Mouse (Mus musculus): ENCODE measurements around the gene Cd40lg. TPM values are rescaled to one million over a fixed set of nuclear protein-coding genes. Genes with fewer than 3 reads are reported as not detected.

Cd40lg gene
- polyA plus RNA-seq, 1 experiment from 2014 or later, result not detected

DNA sequence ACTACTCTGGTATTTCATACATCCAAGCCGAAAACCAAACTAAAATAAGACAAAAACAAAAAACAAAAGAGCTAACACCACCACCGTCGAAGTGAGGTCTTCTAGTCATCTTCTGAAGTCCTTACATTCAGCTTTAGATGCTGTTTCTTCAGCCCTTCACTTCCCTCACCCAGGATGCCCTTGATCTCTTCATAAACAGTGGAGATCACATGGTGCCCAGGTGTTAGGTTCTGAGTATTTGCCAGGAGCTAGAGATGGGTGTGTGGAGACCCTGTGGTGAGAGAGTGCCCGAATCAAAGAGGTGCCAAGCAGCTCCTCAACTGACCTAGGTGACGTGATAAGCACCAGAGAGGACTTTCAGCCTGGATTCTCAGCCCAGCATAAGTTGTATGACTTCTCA, 22.6 kb upstream of the Cd40lg start:
- Histone ChIP-seq H3K27me3 (ENCODE audit: insufficient read depth, low read length) (0 out of 2 replicates have a peak, but pooled peaks cover 3% of the 10 kb centered on the region), H3K4me2 (ENCODE audit: low read depth, low read length) (no peak overlapping the region), H3K4me1 (ENCODE audit: insufficient read depth) (no peaks in the 10 kb centered on the region), H3K4me3 (ENCODE audit: low read depth, low read length) (no peak overlapping the region), H3K9me3 (ENCODE audit: low read length) (no peaks in the 10 kb centered on the region), H3K27ac (ENCODE audit: low read depth) (no peak overlapping the region), H3K9ac (replicated peaks) (no peak overlapping the region), H3K36me3 (replicated peaks; ENCODE audit: insufficient read depth, low read length) (no peaks in the 10 kb centered on the region)
- DNase-seq (no peak), ATAC-seq (no peak)
- TF ChIP-seq EP300 (IDR thresholded peaks at IDR 0.05; ENCODE audit: low read depth), result no peak
- no peak for TF ChIP-seq CTCF (IDR thresholded peaks at IDR 0.05; ENCODE audit: low read depth)
- 68% methylated on average over 5 of the region's 5 CpGs for WGBS (ENCODE audit: insufficient replicate concordance)

DNA sequence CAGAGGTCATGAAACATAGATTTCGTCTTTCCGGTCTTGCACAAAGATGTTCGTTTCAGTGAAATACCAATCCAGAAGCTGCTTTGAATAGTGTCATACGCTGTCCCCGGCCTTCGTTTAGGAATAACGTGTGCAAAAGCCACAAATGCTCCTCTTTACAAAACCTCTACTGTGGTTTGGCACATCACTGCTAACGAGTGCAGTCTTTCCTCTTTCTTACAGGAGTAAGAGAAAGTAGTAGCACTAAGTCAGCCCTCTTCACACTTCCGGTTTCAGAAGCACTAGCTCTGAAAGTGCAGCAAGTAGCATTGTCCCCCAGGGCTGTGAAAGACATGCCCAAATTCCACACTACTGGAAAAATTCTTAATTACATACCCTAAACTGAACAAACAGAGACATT, 15.6 kb upstream of the Cd40lg start:
- no peak for TF ChIP-seq CTCF (IDR thresholded peaks at IDR 0.05; ENCODE audit: low read depth)
- no peak for TF ChIP-seq EP300 (IDR thresholded peaks at IDR 0.05; ENCODE audit: low read depth)
- 51% methylated on average over 9 of the region's 9 CpGs for WGBS (ENCODE audit: insufficient replicate concordance)
- Histone ChIP-seq H3K4me3 (ENCODE audit: low read depth, low read length) (no peak overlapping the region), H3K9ac (replicated peaks) (no peak overlapping the region), H3K9me3 (ENCODE audit: low read length) (no peaks in the 10 kb centered on the region), H3K27ac (ENCODE audit: low read depth) (no peak overlapping the region), H3K4me2 (ENCODE audit: low read depth, low read length) (no peak overlapping the region), H3K36me3 (replicated peaks; ENCODE audit: insufficient read depth, low read length) (no peaks in the 10 kb centered on the region), H3K27me3 (ENCODE audit: insufficient read depth, low read length) (no peaks in the 10 kb centered on the region), H3K4me1 (ENCODE audit: insufficient read depth) (no peaks in the 10 kb centered on the region)
- DNase-seq (no peak), ATAC-seq (no peak)

DNA sequence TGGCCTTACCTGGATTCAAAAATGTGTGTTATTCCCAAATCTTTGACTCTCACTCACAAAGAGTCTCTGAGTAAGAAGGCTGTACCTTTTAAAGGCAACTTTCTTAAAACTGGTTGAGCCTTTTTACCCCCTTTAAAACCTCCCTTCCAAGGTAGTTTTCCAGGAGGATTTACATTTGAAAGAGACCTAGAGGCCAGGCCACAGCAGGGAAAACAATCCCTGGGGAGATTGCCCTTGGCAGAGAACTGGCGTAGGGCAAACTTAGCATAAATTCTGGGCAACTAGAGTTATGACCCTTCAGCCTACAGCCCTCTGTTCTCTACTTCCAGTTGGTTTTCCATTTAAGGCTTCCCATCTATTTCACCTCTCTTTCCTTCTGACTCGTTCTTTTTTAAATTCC, 13.9 kb upstream of the Cd40lg start:
- no peaks in the 10 kb centered on the region for H3K27me3 ChIP-seq (ENCODE audit: insufficient read depth, low read length)
- 55% methylated on average over 2 of the region's 2 CpGs for WGBS (ENCODE audit: insufficient replicate concordance)
- no peak overlapping the region for H3K4me3 ChIP-seq (ENCODE audit: low read depth, low read length)
- ATAC-seq (no peak), DNase-seq (no peak)
- no peaks in the 10 kb centered on the region for H3K36me3 ChIP-seq (replicated peaks; ENCODE audit: insufficient read depth, low read length)
- TF ChIP-seq EP300 (IDR thresholded peaks at IDR 0.05; ENCODE audit: low read depth), result no peak
- no peak for TF ChIP-seq CTCF (IDR thresholded peaks at IDR 0.05; ENCODE audit: low read depth)
- H3K4me1 ChIP-seq (ENCODE audit: insufficient read depth), result no peaks in the 10 kb centered on the region
- H3K27ac ChIP-seq (ENCODE audit: low read depth), result no peak overlapping the region
- H3K9me3 ChIP-seq (ENCODE audit: low read length), result no peaks in the 10 kb centered on the region
- no peak overlapping the region for H3K9ac ChIP-seq (replicated peaks)
- H3K4me2 ChIP-seq (ENCODE audit: low read depth, low read length), result no peak overlapping the region

DNA sequence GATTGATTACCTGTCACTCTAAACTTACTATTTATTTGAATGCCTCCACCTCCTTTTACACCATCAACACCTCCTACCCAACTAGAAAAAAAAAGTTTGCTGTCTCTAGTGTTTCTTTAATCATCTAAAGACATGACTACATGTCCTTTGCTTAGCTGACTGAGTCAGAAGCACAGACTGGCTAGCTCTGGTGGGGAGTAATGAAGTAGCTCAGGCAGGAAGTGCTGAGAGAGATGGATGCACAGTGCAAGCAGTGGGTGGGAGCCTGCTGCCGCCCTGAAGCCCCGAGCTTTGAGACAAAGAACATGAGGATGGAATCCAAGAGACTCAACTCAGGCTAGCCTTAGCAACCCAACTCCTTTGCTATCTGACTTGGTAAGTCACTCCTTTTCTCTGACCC, 11.5 kb upstream of the Cd40lg start:
- WGBS (ENCODE audit: insufficient replicate concordance), result 52% methylated on average over 2 of the region's 2 CpGs
- DNase-seq, result no peak

DNA sequence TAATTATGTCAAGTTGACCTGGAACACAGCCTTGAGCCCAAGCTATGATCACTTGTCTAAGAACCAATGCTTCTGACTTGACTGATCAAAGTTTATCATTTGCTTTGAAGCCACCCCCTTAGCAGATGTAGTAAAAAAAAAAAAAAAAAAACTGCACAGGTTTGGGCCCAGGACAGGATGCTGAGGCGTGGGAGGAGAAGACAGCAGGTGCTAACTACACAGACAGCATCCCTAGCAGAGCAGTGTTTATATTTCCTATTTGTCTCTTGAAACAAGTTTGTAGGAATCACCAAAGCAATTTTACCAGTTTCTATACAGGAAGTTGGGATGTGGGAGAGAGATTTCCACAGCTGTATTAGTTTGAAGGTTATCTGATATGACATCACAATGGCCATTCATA, 1.4 kb upstream of the Cd40lg start:
- no peak for TF ChIP-seq EP300 (IDR thresholded peaks at IDR 0.05; ENCODE audit: low read depth)
- no peak for TF ChIP-seq CTCF (IDR thresholded peaks at IDR 0.05; ENCODE audit: low read depth)
- no peak overlapping the region for H3K27ac ChIP-seq (ENCODE audit: low read depth)
- H3K9me3 ChIP-seq (ENCODE audit: low read length), result no peaks in the 10 kb centered on the region
- H3K4me3 ChIP-seq (ENCODE audit: low read depth, low read length), result no peak overlapping the region
- H3K9ac ChIP-seq (replicated peaks), result no peak overlapping the region
- no peak overlapping the region for H3K4me2 ChIP-seq (ENCODE audit: low read depth, low read length)
- ATAC-seq, result no peak
- H3K27me3 ChIP-seq (ENCODE audit: insufficient read depth, low read length), result no peaks in the 10 kb centered on the region
- DNase-seq, result no peak
- H3K36me3 ChIP-seq (replicated peaks; ENCODE audit: insufficient read depth, low read length), result no peaks in the 10 kb centered on the region
- 47% methylated on average over 1 of the region's 1 CpGs for WGBS (ENCODE audit: insufficient replicate concordance)
- no peaks in the 10 kb centered on the region for H3K4me1 ChIP-seq (ENCODE audit: insufficient read depth)

More for the DNA sequence above, 11.5 kb upstream of the Cd40lg start:
- H3K9me3 ChIP-seq (ENCODE audit: low read length), result no peaks in the 10 kb centered on the region
- H3K36me3 ChIP-seq (replicated peaks; ENCODE audit: insufficient read depth, low read length), result no peaks in the 10 kb centered on the region
- no peak overlapping the region for H3K4me3 ChIP-seq (ENCODE audit: low read depth, low read length)
- H3K27me3 ChIP-seq (ENCODE audit: insufficient read depth, low read length), result no peaks in the 10 kb centered on the region
- no peak overlapping the region for H3K4me2 ChIP-seq (ENCODE audit: low read depth, low read length)
- no peak overlapping the region for H3K27ac ChIP-seq (ENCODE audit: low read depth)
- H3K4me1 ChIP-seq (ENCODE audit: insufficient read depth), result no peaks in the 10 kb centered on the region
- no peak for ATAC-seq
- no peak overlapping the region for H3K9ac ChIP-seq (replicated peaks)
- TF ChIP-seq EP300 (IDR thresholded peaks at IDR 0.05; ENCODE audit: low read depth) (no peak), CTCF (IDR thresholded peaks at IDR 0.05; ENCODE audit: low read depth) (no peak)

DNA sequence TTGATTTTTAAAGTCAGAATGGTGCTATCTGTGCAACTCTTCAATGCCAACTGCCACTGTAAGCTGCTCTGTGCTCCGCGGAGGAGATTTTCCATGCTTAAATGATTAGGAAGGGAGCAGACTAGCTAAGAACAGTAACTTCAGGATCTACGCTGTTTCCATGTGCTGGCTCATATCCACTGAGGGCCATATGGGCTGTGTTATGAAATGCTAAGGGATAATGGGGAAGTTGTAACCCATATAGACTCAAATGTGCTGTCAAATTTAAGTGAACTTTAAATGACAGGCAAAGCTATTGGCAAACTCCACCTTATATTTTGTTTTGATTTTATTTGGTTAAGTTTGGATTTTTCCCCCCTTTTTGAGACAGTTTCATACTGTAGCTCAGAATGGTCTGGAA, 919 bp downstream of the Cd40lg start:
- H3K36me3 ChIP-seq (replicated peaks; ENCODE audit: insufficient read depth, low read length), result no peaks in the 10 kb centered on the region
- H3K27me3 ChIP-seq (ENCODE audit: insufficient read depth, low read length), result no peaks in the 10 kb centered on the region
- no peak for ATAC-seq
- no peak for TF ChIP-seq CTCF (IDR thresholded peaks at IDR 0.05; ENCODE audit: low read depth)
- TF ChIP-seq EP300 (IDR thresholded peaks at IDR 0.05; ENCODE audit: low read depth), result no peak
- H3K4me1 ChIP-seq (ENCODE audit: insufficient read depth), result no peaks in the 10 kb centered on the region
- no peak overlapping the region for H3K27ac ChIP-seq (ENCODE audit: low read depth)
- 68% methylated on average over 3 of the region's 3 CpGs for WGBS (ENCODE audit: insufficient replicate concordance)
- no peak overlapping the region for H3K4me2 ChIP-seq (ENCODE audit: low read depth, low read length)
- DNase-seq, result no peak
- no peak overlapping the region for H3K9ac ChIP-seq (replicated peaks)
- no peak overlapping the region for H3K4me3 ChIP-seq (ENCODE audit: low read depth, low read length)
- H3K9me3 ChIP-seq (ENCODE audit: low read length), result no peaks in the 10 kb centered on the region

DNA sequence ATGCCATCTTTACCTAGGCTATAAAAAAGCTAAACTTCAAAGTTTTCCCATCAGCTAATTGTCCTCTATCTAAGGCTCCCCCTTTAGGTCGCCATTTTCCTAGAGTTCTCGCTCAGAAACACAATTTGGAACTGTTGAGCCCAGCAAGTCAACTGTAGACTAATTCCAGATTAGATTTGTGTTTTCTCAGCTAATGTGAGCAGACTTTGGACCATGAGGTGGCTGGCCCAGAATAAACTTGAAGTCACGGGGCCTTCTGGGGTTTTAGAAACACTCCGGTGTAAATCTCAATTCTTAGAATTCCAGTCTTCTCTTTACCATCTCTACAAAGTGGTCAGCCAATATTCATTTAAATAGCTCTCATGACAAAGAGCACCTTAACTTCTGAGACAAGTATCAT, 3.6 kb downstream of the Cd40lg start:
- ATAC-seq, result no peak
- no peak for DNase-seq

More for the DNA sequence above, 3.6 kb downstream of the Cd40lg start:
- WGBS (ENCODE audit: insufficient replicate concordance), result 83% methylated on average over 4 of the region's 4 CpGs
- TF ChIP-seq CTCF (IDR thresholded peaks at IDR 0.05; ENCODE audit: low read depth) (no peak), EP300 (IDR thresholded peaks at IDR 0.05; ENCODE audit: low read depth) (no peak)
- no peak overlapping the region for H3K9ac ChIP-seq (replicated peaks)
- H3K4me3 ChIP-seq (ENCODE audit: low read depth, low read length), result no peak overlapping the region
- no peak overlapping the region for H3K27ac ChIP-seq (ENCODE audit: low read depth)
- H3K36me3 ChIP-seq (replicated peaks; ENCODE audit: insufficient read depth, low read length), result no peaks in the 10 kb centered on the region
- no peaks in the 10 kb centered on the region for H3K9me3 ChIP-seq (ENCODE audit: low read length)
- H3K4me1 ChIP-seq (ENCODE audit: insufficient read depth), result no peaks in the 10 kb centered on the region
- no peak overlapping the region for H3K4me2 ChIP-seq (ENCODE audit: low read depth, low read length)
- no peaks in the 10 kb centered on the region for H3K27me3 ChIP-seq (ENCODE audit: insufficient read depth, low read length)

All from liver, postnatal 0 days (tissue).